Mouse (Mus musculus) neural tube, embryonic 15.5 days (tissue): ENCODE data around the gene Amfr. TPM values are rescaled to one million over a fixed set of nuclear protein-coding genes. Genes with fewer than 3 reads are reported as not detected.
A peak's percentile ranks its signal among the peaks of the same experiment; 100 is the strongest.

Experiments
- ATAC-seq: fragments of 200-750 bp; cut with Nextera tagmentation; 2 replicates; pipeline ENCODE4 v1.8.0; 2017; ENCODE audit warnings: mild to moderate bottlenecking, moderate TSS enrichment, moderate library complexity; ENCODE audit not compliant: low FRiP score
- H3K27ac ChIP-seq: fragments of 300-500 bp; sonication (generic); replicated peaks from 2 replicates; pipeline ENCODE4 v1.5.1; 2015; ENCODE audit warnings: mild to moderate bottlenecking, inconsistent platforms
- H3K27me3 ChIP-seq: fragments of 300-500 bp; sonication (generic); replicated peaks from 2 replicates; pipeline ENCODE4 v1.6.1; 2015; ENCODE audit warnings: inconsistent platforms
- H3K36me3 ChIP-seq: fragments of 300-500 bp; sonication (generic); 2 replicates; pipeline ENCODE4 v1.6.1; 2015; ENCODE audit warnings: inconsistent platforms
- H3K4me1 ChIP-seq: fragments of 300-500 bp; sonication (generic); 2 replicates; pipeline ENCODE4 v1.6.1; 2015; ENCODE audit warnings: inconsistent platforms
- H3K4me2 ChIP-seq: fragments of 300-500 bp; sonication (generic); 2 replicates; pipeline ENCODE4 v1.6.1; 2015; ENCODE audit warnings: inconsistent platforms, mild to moderate bottlenecking, moderate library complexity
- H3K4me3 ChIP-seq: fragments of 300-500 bp; sonication (generic); replicated peaks from 2 replicates; pipeline ENCODE4 v1.5.1; 2015; ENCODE audit warnings: mild to moderate bottlenecking, inconsistent platforms
- H3K9ac ChIP-seq: fragments of 300-500 bp; sonication (generic); replicated peaks from 2 replicates; pipeline ENCODE4 v1.6.1; 2015; ENCODE audit warnings: mild to moderate bottlenecking, inconsistent platforms
- H3K9me3 ChIP-seq: fragments of 300-500 bp; sonication (generic); replicated peaks from 2 replicates; pipeline ENCODE4 v1.6.1; 2016; ENCODE audit warnings: inconsistent platforms
- WGBS: fragments of 180-500 bp; shearing (Covaris S2); methylation state at CpG from one replicate; pipeline ENCODE4 v1.1.7; 2015; ENCODE audit warnings: mixed read lengths; 5-methylcytosine and 5-hydroxymethylcytosine counted together
- polyA plus RNA-seq: library from polyadenylated mRNA; unstranded; fragments of >200 nt; fragmentation: Nextera tagmentation; extraction: Ambion mirVana; gene quantifications from 2 replicates; pipeline ENCODE4 v1.2.1, GENCODE M21; 2015

The Amfr gene
- polyA plus RNA-seq, 1 experiment from 2014 or later, result 80.1 TPM

DNA sequence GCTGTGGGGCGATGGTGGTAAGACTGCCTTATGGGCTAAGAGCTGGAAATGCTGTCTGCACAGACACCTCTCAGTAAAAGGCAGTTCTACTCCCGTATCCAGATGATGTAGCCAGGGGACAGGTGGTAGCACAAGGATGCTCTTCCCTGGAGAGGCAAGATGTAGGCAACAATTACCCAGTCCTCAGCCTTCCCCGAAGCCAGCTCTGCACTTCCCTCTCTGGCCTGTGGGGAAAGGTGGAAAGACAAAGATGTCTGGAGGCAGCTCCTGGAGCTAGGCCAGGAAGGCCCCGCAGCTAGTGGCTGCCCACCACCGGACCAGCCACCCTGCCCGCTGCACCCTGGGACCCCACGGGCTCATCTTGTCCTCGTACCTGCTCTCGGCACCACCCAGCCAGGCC lies 60.1 kb downstream of the Amfr start:
- H3K4me1 ChIP-seq, result no peaks in the 10 kb centered on the region
- WGBS, result 75% methylated on average over 9 of the region's 9 CpGs
- no peak overlapping the region for H3K27ac ChIP-seq
- peaks cover 97% of the 10 kb centered on the region for H3K36me3 ChIP-seq
- H3K4me2 ChIP-seq, result no peak overlapping the region
- no peak for ATAC-seq
- H3K9me3 ChIP-seq, result no peaks in the 10 kb centered on the region
- H3K9ac ChIP-seq, result no peak overlapping the region
- H3K4me3 ChIP-seq, result no peak overlapping the region
- no peaks in the 10 kb centered on the region for H3K27me3 ChIP-seq

DNA sequence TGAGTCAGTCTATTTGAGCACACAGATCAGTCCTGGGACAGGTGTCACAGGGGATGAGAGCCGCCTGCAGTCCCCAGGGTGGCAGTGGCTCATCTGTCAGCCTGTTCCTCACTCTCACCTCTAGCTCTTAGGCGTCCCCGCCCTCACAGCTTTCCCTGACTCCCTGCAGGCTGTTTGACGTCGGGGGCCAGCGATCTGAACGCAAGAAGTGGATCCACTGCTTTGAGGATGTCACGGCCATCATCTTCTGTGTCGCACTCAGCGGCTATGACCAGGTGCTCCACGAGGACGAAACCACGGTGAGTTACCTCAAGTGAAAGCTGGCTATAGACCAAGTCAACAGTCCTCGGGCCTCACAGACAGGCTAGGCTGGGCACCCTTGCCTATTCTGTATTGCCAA lies 62.5 kb downstream of the Amfr start:
- 89% methylated on average over 14 of the region's 14 CpGs for WGBS
- no peak overlapping the region for H3K4me3 ChIP-seq
- no peaks in the 10 kb centered on the region for H3K4me1 ChIP-seq
- no peak for ATAC-seq
- no peak overlapping the region for H3K4me2 ChIP-seq
- H3K9ac ChIP-seq, result no peak overlapping the region
- H3K36me3 ChIP-seq, result peaks cover 94% of the 10 kb centered on the region
- H3K27ac ChIP-seq, result no peak overlapping the region
- H3K9me3 ChIP-seq, result no peaks in the 10 kb centered on the region
- H3K27me3 ChIP-seq, result no peaks in the 10 kb centered on the region

DNA sequence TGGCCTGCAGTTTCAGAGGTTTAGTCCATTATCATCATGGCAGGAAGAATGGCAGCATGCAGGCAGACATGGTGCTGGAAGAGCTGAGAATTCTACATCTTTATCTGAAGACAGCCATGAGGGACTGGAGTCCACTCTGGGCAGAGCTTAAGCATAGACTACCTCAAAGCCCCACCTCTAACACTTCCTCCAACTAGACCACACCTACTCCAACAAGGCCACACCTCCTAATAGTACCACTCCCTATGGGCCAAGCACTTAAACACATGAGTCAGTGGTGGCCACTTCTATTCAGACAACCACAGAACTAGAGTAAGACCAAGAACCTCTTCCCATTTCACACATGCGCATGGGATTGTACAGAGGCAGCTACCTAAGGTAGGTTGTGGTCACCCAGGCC lies 66.2 kb downstream of the Amfr start:
- ATAC-seq, result no peak
- no peaks in the 10 kb centered on the region for H3K27me3 ChIP-seq
- peaks cover 66% of the 10 kb centered on the region for H3K36me3 ChIP-seq
- no peak overlapping the region for H3K27ac ChIP-seq
- no peak overlapping the region for H3K9ac ChIP-seq
- H3K4me3 ChIP-seq, result no peak overlapping the region
- H3K9me3 ChIP-seq, result no peaks in the 10 kb centered on the region
- H3K4me1 ChIP-seq, result no peaks in the 10 kb centered on the region
- WGBS, result 93% methylated on average over 1 of the region's 1 CpGs
- H3K4me2 ChIP-seq, result no peak overlapping the region

DNA sequence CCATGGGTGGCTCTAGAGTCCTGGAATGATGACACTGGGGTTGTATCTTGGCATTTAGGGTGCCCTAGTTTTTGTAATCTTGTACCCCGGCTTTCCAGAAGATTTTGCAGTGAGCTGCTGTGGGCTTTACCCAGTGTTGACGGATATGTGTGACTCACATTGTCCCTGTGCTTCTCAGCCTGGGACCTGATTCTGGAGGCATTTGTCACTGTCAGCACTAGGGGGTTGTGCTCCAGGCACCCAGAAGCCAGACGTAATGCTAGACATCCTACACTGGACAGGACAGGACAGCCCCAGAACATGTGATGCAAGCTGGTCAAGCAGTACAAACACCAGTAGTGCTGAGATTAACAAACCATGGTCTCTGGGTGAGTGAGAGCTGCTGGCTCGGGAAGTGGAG lies 66.9 kb downstream of the Amfr start:
- peaks cover 60% of the 10 kb centered on the region for H3K36me3 ChIP-seq
- ATAC-seq, result no peak
- H3K9me3 ChIP-seq, result no peaks in the 10 kb centered on the region
- no peaks in the 10 kb centered on the region for H3K4me1 ChIP-seq
- no peak overlapping the region for H3K9ac ChIP-seq
- 73% methylated on average over 4 of the region's 4 CpGs for WGBS
- H3K27me3 ChIP-seq, result no peaks in the 10 kb centered on the region
- no peak overlapping the region for H3K27ac ChIP-seq
- no peak overlapping the region for H3K4me2 ChIP-seq
- H3K4me3 ChIP-seq, result no peak overlapping the region

DNA sequence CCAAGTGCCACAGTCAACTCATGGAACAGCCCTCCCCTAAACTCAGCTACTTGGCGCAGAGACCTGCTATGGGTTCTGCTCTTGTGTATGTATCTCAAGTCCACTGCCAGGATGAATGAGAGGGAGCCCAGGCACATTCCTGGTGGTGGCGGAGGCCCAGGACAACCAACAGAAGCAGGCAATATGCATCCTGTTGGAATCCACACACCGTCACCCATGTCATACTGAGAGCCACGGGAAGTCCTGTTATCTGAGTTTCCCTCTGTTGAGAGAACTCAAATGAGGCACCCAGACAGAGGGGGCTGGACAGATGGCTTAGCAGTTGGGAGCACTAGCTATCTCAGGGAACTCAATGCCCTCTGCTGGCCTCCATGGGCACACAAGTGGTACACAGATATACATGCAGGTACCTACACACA lies 71.0 kb downstream of the Amfr start:
- Histone ChIP-seq H3K27ac (no peak overlapping the region), H3K36me3 (peaks cover 20% of the 10 kb centered on the region), H3K9me3 (no peaks in the 10 kb centered on the region), H3K4me3 (no peak overlapping the region), H3K9ac (no peak overlapping the region), H3K27me3 (no peaks in the 10 kb centered on the region), H3K4me1 (0 out of 2 replicates have a peak, but pooled peaks cover 5% of the 10 kb centered on the region), H3K4me2 (no peak overlapping the region)
- 74% methylated on average over 4 of the region's 4 CpGs for WGBS
- no peak for ATAC-seq

DNA sequence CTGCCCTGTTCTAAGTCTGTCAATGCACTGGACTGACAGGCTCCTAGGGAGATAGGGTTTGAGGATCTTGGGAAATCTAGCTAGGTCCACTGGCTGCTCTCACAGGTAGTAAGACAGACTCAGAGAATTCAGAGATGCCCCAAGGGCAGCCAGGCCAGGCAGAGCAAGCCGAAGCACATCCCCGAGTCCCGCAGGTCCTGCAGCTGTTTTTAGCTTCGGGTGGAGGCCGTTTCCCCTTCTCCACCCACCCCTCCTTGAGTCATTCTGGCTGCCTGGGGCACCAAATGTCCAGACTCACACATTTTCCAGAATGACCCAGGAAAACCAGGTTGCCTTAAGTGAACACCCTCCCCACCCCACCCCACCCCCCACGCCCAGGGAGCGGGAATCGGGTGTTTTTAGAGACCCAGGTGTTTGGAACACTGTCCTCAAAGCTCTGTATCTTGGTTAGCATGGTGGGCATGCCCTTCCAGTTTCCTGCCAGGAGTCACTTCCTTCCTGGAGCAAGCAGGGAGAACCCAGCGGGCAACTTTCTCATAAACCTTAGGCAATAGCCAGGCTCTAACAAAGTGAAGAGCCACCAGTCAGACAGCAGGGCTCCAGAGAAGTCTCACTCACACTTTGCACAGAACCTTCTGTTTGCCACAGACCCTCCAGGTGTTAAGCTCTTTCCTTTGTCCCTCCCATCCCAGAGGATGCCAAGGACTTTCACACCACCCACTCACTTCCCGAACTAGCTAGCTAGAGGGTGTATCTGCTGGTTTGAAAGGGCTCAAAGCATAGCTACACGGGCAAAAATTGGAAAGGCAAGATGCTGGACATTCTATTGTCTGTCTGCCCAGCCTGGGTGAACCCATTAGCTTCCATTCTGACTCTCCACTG lies 71.9 kb downstream of the Amfr start:
- no peaks in the 10 kb centered on the region for H3K27me3 ChIP-seq
- H3K9me3 ChIP-seq, result no peaks in the 10 kb centered on the region
- no peak for ATAC-seq
- no peak overlapping the region for H3K4me2 ChIP-seq
- 75% methylated on average over 11 of the region's 11 CpGs for WGBS
- no peak overlapping the region for H3K4me3 ChIP-seq
- peaks cover 12% of the 10 kb centered on the region for H3K36me3 ChIP-seq
- H3K4me1 ChIP-seq, result 0 out of 2 replicates have a peak, but pooled peaks cover 5% of the 10 kb centered on the region
- H3K9ac ChIP-seq, result no peak overlapping the region
- 0 out of 2 replicates have a peak overlapping the region, but pooled peaks have one; percentile 5 for H3K27ac ChIP-seq

DNA sequence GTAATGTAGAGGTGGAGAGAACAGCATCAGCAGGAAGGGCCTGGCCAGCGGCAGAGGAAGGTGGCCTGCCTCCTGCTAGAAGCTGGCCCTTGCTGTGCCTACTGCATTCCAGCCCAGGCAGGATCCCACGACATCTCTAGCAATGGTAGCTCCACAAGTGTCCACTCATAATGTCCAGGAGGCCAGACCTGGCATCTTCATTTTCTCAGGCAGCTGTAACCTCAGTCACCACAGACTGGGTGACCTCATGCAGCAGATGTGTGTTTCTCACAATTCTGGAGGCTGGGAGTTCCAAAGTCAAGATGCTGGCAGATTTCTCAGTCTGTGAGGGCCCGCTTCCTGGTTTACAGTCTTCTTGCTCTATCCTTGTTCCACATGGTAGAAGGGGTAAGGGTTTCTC lies 74.4 kb downstream of the Amfr start:
- Histone ChIP-seq H3K9ac (no peak overlapping the region), H3K4me3 (no peak overlapping the region), H3K4me2 (no peak overlapping the region), H3K4me1 (0 out of 2 replicates have a peak, but pooled peaks cover 5% of the 10 kb centered on the region), H3K27me3 (no peaks in the 10 kb centered on the region), H3K9me3 (no peaks in the 10 kb centered on the region), H3K36me3 (no peaks in the 10 kb centered on the region), H3K27ac (no peak overlapping the region)
- 91% methylated on average over 3 of the region's 3 CpGs for WGBS
- ATAC-seq, result no peak

DNA sequence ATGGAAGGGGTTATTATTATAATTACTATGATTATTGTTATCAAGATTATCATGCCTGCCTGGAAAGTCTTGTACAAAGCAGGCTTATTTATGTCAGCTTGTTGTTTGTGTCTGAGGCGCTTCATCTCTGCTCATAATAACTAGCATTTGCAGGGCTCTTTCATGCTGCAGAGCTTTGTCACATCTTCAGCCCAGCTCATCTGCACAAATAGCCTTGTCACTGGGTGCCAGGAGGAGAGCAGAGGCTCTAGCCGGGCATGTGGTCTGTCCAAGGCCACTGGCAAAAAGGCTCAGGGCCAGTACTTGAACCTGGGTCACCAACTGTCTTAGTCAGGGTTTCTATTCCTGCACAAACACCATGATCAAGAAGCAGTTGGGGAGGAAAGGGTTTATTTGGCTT lies 79.4 kb downstream of the Amfr start:
- Histone ChIP-seq H3K4me2 (no peak overlapping the region), H3K4me3 (no peak overlapping the region), H3K4me1 (peaks cover 8% of the 10 kb centered on the region), H3K27me3 (no peaks in the 10 kb centered on the region), H3K9ac (no peak overlapping the region), H3K27ac (no peak overlapping the region), H3K9me3 (no peaks in the 10 kb centered on the region), H3K36me3 (no peaks in the 10 kb centered on the region)
- no peak for ATAC-seq
- 90% methylated on average over 2 of the region's 2 CpGs for WGBS

DNA sequence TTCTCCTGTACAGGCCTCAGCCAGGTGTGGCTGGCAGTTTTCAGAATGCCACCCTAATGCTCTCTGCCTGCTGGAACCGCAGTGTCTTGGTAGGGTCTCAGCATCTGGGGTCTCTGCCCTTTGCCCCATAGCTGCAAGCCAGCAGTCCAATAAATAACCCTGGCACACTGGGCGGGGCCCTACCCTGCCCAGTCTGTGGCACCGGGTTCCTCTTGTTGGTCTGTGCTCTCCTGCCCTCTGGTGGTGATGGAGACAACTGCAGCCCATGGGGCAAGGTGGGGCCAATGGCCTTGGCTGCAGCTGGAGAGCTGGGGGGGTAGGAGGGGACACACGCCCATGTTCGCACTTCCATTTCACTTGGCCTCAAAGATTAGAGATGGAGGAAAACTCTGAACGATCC lies 79.8 kb downstream of the Amfr start:
- H3K27me3 ChIP-seq, result no peaks in the 10 kb centered on the region
- no peak overlapping the region for H3K4me2 ChIP-seq
- WGBS, result 21% methylated on average over 6 of the region's 6 CpGs
- no peaks in the 10 kb centered on the region for H3K9me3 ChIP-seq
- no peak overlapping the region for H3K4me3 ChIP-seq
- ATAC-seq, result no peak
- H3K9ac ChIP-seq, result no peak overlapping the region
- H3K4me1 ChIP-seq, result peaks cover 8% of the 10 kb centered on the region
- H3K27ac ChIP-seq, result 0 out of 2 replicates have a peak overlapping the region, but pooled peaks have one; percentile 9
- H3K36me3 ChIP-seq, result no peaks in the 10 kb centered on the region

DNA sequence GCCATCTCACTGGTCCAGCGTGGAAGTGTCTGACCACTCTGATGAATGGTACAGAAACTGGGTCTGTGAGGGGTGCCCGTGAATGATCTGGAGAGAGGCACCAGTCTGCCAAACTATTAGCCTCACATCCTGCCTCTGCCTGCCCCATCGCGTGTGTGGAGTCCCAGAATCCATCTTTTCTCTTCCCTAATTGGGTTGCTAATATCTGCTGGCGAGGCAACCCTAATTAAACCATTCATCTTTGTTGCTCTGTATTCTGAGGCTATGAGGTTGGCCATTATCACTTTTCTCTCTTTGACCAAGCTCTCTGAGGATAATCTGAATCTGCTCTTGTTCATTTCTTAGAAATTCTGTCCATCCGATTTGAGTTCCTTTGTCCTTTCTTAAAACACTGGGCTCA lies 81.3 kb downstream of the Amfr start:
- 58% methylated on average over 6 of the region's 6 CpGs for WGBS
- Histone ChIP-seq H3K4me2 (no peak overlapping the region), H3K27me3 (no peaks in the 10 kb centered on the region), H3K36me3 (peaks cover 7% of the 10 kb centered on the region; the same call in 1 of the 2 replicates), H3K27ac (peak overlapping the region; percentile 37; the same call in 1 of the 2 replicates), H3K4me3 (no peak overlapping the region), H3K9me3 (no peaks in the 10 kb centered on the region), H3K4me1 (peaks cover 8% of the 10 kb centered on the region), H3K9ac (no peak overlapping the region)
- no peak for ATAC-seq

DNA sequence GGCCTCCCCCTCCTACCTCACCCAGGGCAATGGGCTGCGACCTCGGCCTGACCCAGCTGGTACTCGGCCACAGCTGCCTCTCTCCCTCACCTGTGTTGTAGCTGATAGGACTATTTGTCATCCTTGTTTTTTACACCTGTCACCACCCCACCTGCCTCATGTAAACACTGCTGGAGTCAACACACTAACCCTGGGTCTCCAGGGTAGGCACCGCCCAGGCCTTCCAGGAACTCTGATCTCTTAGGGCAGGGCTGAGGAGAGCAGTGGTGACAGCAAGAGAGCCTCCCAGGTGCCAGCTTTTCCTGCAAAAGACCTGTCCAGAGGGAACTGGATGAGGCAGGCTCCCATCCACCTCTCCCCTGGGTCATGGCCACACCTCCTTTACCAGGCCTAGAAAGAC lies 83.4 kb downstream of the Amfr start:
- ATAC-seq, result no peak
- Histone ChIP-seq H3K4me2 (no peak overlapping the region), H3K27ac (no peak overlapping the region), H3K9ac (no peak overlapping the region), H3K9me3 (no peaks in the 10 kb centered on the region), H3K36me3 (peaks cover 7% of the 10 kb centered on the region; the same call in 1 of the 2 replicates), H3K27me3 (no peaks in the 10 kb centered on the region), H3K4me3 (no peak overlapping the region), H3K4me1 (peaks cover 8% of the 10 kb centered on the region)
- 87% methylated on average over 4 of the region's 4 CpGs for WGBS

DNA sequence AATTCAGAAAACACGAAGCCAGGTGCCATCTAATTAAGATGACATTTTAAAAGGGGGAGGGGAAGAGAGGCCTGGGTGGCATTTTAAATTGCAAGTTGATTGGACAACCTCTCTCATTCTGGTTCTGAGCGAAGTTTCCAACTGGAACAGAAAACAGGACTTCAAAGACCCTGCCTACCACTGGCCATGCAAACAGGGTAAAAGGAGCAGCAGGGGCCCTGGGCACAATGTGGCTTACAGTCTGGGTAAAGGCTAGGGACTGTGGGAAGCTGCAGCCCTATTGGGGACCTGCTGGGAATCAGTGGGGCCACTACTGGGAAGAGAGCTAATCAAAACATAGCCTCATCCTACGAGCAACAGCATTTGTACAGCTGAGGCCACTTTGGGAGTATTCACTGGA lies 87.1 kb downstream of the Amfr start:
- no peak overlapping the region for H3K4me2 ChIP-seq
- 30% methylated on average over 3 of the region's 3 CpGs for WGBS
- no peaks in the 10 kb centered on the region for H3K27me3 ChIP-seq
- H3K4me1 ChIP-seq, result peaks cover 22% of the 10 kb centered on the region
- peaks cover 7% of the 10 kb centered on the region; the same call in 1 of the 2 replicates for H3K36me3 ChIP-seq
- H3K9me3 ChIP-seq, result no peaks in the 10 kb centered on the region
- no peak overlapping the region for H3K9ac ChIP-seq
- H3K4me3 ChIP-seq, result no peak overlapping the region
- ATAC-seq, result no peak
- no peak overlapping the region for H3K27ac ChIP-seq
